Mouse (Mus musculus) neural tube, embryonic 15.5 days (tissue): Measurements from ENCODE around the gene Bsn. TPM values are rescaled to one million over a fixed set of nuclear protein-coding genes. Genes with fewer than 3 reads are reported as not detected.
"Not testable (repeated sequence)": the region's sequence is repeated elsewhere in the genome, so short reads cannot be mapped to it uniquely, and the experiment has no call there.

Experiments
- ATAC-seq: fragments of 200-750 bp; cut with Nextera tagmentation; 2 replicates; pipeline ENCODE4 v1.8.0; 2017; ENCODE audit warnings: mild to moderate bottlenecking, moderate TSS enrichment, moderate library complexity; ENCODE audit not compliant: low FRiP score
- H3K27ac ChIP-seq: fragments of 300-500 bp; sonication (generic); replicated peaks from 2 replicates; pipeline ENCODE4 v1.5.1; 2015; ENCODE audit warnings: mild to moderate bottlenecking, inconsistent platforms
- H3K27me3 ChIP-seq: fragments of 300-500 bp; sonication (generic); replicated peaks from 2 replicates; pipeline ENCODE4 v1.6.1; 2015; ENCODE audit warnings: inconsistent platforms
- H3K36me3 ChIP-seq: fragments of 300-500 bp; sonication (generic); 2 replicates; pipeline ENCODE4 v1.6.1; 2015; ENCODE audit warnings: inconsistent platforms
- H3K4me1 ChIP-seq: fragments of 300-500 bp; sonication (generic); 2 replicates; pipeline ENCODE4 v1.6.1; 2015; ENCODE audit warnings: inconsistent platforms
- H3K4me2 ChIP-seq: fragments of 300-500 bp; sonication (generic); 2 replicates; pipeline ENCODE4 v1.6.1; 2015; ENCODE audit warnings: inconsistent platforms, mild to moderate bottlenecking, moderate library complexity
- H3K4me3 ChIP-seq: fragments of 300-500 bp; sonication (generic); replicated peaks from 2 replicates; pipeline ENCODE4 v1.5.1; 2015; ENCODE audit warnings: mild to moderate bottlenecking, inconsistent platforms
- H3K9ac ChIP-seq: fragments of 300-500 bp; sonication (generic); replicated peaks from 2 replicates; pipeline ENCODE4 v1.6.1; 2015; ENCODE audit warnings: mild to moderate bottlenecking, inconsistent platforms
- H3K9me3 ChIP-seq: fragments of 300-500 bp; sonication (generic); replicated peaks from 2 replicates; pipeline ENCODE4 v1.6.1; 2016; ENCODE audit warnings: inconsistent platforms
- WGBS: fragments of 180-500 bp; shearing (Covaris S2); methylation state at CpG from one replicate; pipeline ENCODE4 v1.1.7; 2015; ENCODE audit warnings: mixed read lengths; 5-methylcytosine and 5-hydroxymethylcytosine counted together
- polyA plus RNA-seq: library from polyadenylated mRNA; unstranded; fragments of >200 nt; fragmentation: Nextera tagmentation; extraction: Ambion mirVana; gene quantifications from 2 replicates; pipeline ENCODE4 v1.2.1, GENCODE M21; 2015

The Bsn gene
- polyA plus RNA-seq, 1 experiment from 2014 or later, result 9.7 TPM

- H3K4me2 ChIP-seq, result no peak overlapping the region
- H3K36me3 ChIP-seq, result peaks cover 26% of the 10 kb centered on the region
- no peaks in the 10 kb centered on the region for H3K4me1 ChIP-seq
- ATAC-seq, result no peak
- 47% methylated on average over 1 of the region's 1 CpGs for WGBS
- H3K27me3 ChIP-seq, result no peaks in the 10 kb centered on the region
- H3K27ac ChIP-seq, result no peak overlapping the region
- H3K4me3 ChIP-seq, result no peak overlapping the region
- H3K9me3 ChIP-seq, result no peaks in the 10 kb centered on the region
- H3K9ac ChIP-seq, result no peak overlapping the region
These were observed 54.0 kb downstream of the Bsn start for GRCm38 (mm10) chr9:108136225-108136624.

GRCm38 (mm10) chr9:108135679-108136078 is 54.5 kb downstream of the Bsn start:
- not testable (repeated sequence) for ATAC-seq, H3K27ac ChIP-seq, H3K9ac ChIP-seq, H3K9me3 ChIP-seq, H3K4me1 ChIP-seq, H3K4me2 ChIP-seq, H3K4me3 ChIP-seq, H3K27me3 ChIP-seq
- H3K36me3 ChIP-seq, result peaks cover 26% of the 10 kb centered on the region
- 98% methylated on average over 3 of the region's 3 CpGs for WGBS

- no peaks in the 10 kb centered on the region for H3K4me1 ChIP-seq
- no peak overlapping the region for H3K9ac ChIP-seq
- ATAC-seq, result no peak
- 93% methylated on average over 1 of the region's 1 CpGs for WGBS
- H3K27me3 ChIP-seq, result no peaks in the 10 kb centered on the region
- H3K4me3 ChIP-seq, result no peak overlapping the region
- no peak overlapping the region for H3K4me2 ChIP-seq
- H3K9me3 ChIP-seq, result no peaks in the 10 kb centered on the region
- no peak overlapping the region for H3K27ac ChIP-seq
- peaks cover 17% of the 10 kb centered on the region for H3K36me3 ChIP-seq
These were observed 56.7 kb downstream of the Bsn start for GRCm38 (mm10) chr9:108133478-108133877.

- Histone ChIP-seq H3K9ac (no peak overlapping the region), H3K4me2 (no peak overlapping the region), H3K36me3 (peaks cover 8% of the 10 kb centered on the region), H3K9me3 (no peaks in the 10 kb centered on the region), H3K27ac (no peak overlapping the region), H3K4me3 (no peak overlapping the region), H3K27me3 (no peaks in the 10 kb centered on the region), H3K4me1 (no peaks in the 10 kb centered on the region)
- ATAC-seq, result no peak
- 94% methylated on average over 3 of the region's 3 CpGs for whole genome bisulfite sequencing
These were observed 57.8 kb downstream of the Bsn start for GRCm38 (mm10) chr9:108132373-108132772.

GRCm38 (mm10) chr9:108131502-108131901 is 58.7 kb downstream of the Bsn start:
- peaks cover 5% of the 10 kb centered on the region for H3K36me3 ChIP-seq
- H3K4me3 ChIP-seq, result no peak overlapping the region
- H3K4me1 ChIP-seq, result no peaks in the 10 kb centered on the region
- no peaks in the 10 kb centered on the region for H3K9me3 ChIP-seq
- ATAC-seq, result no peak
- H3K9ac ChIP-seq, result no peak overlapping the region
- WGBS, result 92% methylated on average over 5 of the region's 5 CpGs
- H3K27me3 ChIP-seq, result no peaks in the 10 kb centered on the region
- no peak overlapping the region for H3K27ac ChIP-seq
- no peak overlapping the region for H3K4me2 ChIP-seq

GRCm38 (mm10) chr9:108129042-108129948 is 60.9 kb downstream of the Bsn start:
- H3K9me3 ChIP-seq, result no peaks in the 10 kb centered on the region
- no peak overlapping the region for H3K27ac ChIP-seq
- 83% methylated on average over 13 of the region's 13 CpGs for WGBS
- ATAC-seq, result no peak
- no peak overlapping the region for H3K4me2 ChIP-seq
- no peaks in the 10 kb centered on the region for H3K4me1 ChIP-seq
- no peaks in the 10 kb centered on the region for H3K27me3 ChIP-seq
- H3K9ac ChIP-seq, result no peak overlapping the region
- H3K4me3 ChIP-seq, result no peak overlapping the region
- H3K36me3 ChIP-seq, result peaks cover 18% of the 10 kb centered on the region

- H3K9ac ChIP-seq, result no peak overlapping the region
- no peak overlapping the region for H3K4me2 ChIP-seq
- no peaks in the 10 kb centered on the region for H3K4me1 ChIP-seq
- peaks cover 19% of the 10 kb centered on the region for H3K36me3 ChIP-seq
- H3K9me3 ChIP-seq, result no peaks in the 10 kb centered on the region
- 87% methylated on average over 11 of the region's 11 CpGs for WGBS
- H3K4me3 ChIP-seq, result no peak overlapping the region
- no peak overlapping the region for H3K27ac ChIP-seq
- no peak for ATAC-seq
- no peaks in the 10 kb centered on the region for H3K27me3 ChIP-seq
These were observed 61.9 kb downstream of the Bsn start for GRCm38 (mm10) chr9:108128248-108128647.

- H3K36me3 ChIP-seq, result peaks cover 26% of the 10 kb centered on the region
- no peak overlapping the region for H3K27ac ChIP-seq
- H3K27me3 ChIP-seq, result no peaks in the 10 kb centered on the region
- H3K9me3 ChIP-seq, result no peaks in the 10 kb centered on the region
- H3K4me1 ChIP-seq, result no peaks in the 10 kb centered on the region; the same call in 1 of the 2 replicates
- no peak overlapping the region for H3K4me2 ChIP-seq
- H3K9ac ChIP-seq, result no peak overlapping the region
- no peak overlapping the region for H3K4me3 ChIP-seq
- ATAC-seq, result no peak
- 80% methylated on average over 17 of the region's 17 CpGs for WGBS
These were observed 63.6 kb downstream of the Bsn start for GRCm38 (mm10) chr9:108126436-108127180.

DNA sequence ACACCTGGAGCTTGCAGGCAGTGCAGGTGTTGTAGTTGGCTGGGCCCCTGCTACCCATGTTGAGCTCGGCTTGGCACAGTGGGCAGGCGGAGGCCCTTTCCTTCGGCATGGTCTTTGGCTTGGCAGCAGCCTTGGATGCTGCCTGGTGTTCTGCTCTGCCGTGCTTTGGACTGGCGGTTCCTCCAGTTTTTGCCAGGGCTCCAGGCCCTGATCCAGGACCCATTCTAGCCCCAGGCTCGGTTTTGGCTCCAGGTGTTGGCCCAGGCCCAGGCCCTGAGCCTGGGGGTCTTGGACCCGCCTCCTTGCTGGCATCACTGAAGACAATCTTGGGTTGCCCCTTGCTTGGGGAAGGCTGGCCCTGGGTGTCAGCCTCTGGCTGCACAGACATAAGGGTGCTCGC is 64.5 kb downstream of the Bsn start:
- 88% methylated on average over 8 of the region's 8 CpGs for WGBS
- H3K4me3 ChIP-seq, result no peak overlapping the region
- no peaks in the 10 kb centered on the region for H3K27me3 ChIP-seq
- H3K4me2 ChIP-seq, result no peak overlapping the region
- no peak for ATAC-seq
- H3K27ac ChIP-seq, result no peak overlapping the region
- peaks cover 26% of the 10 kb centered on the region for H3K36me3 ChIP-seq
- no peaks in the 10 kb centered on the region; the same call in 1 of the 2 replicates for H3K4me1 ChIP-seq
- H3K9me3 ChIP-seq, result no peaks in the 10 kb centered on the region
- H3K9ac ChIP-seq, result no peak overlapping the region

- Histone ChIP-seq H3K9ac (no peak overlapping the region), H3K4me3 (no peak overlapping the region), H3K9me3 (no peaks in the 10 kb centered on the region), H3K36me3 (peaks cover 26% of the 10 kb centered on the region), H3K27me3 (no peaks in the 10 kb centered on the region), H3K27ac (no peak overlapping the region), H3K4me2 (no peak overlapping the region), H3K4me1 (no peaks in the 10 kb centered on the region; the same call in 1 of the 2 replicates)
- 79% methylated on average over 4 of the region's 4 CpGs for WGBS
- no peak for ATAC-seq
These were observed 66.3 kb downstream of the Bsn start for GRCm38 (mm10) chr9:108123916-108124315.

- Histone ChIP-seq H3K9me3 (no peaks in the 10 kb centered on the region), H3K27me3 (no peaks in the 10 kb centered on the region), H3K4me3 (no peak overlapping the region), H3K4me2 (no peak overlapping the region), H3K36me3 (peaks cover 30% of the 10 kb centered on the region), H3K9ac (no peak overlapping the region), H3K27ac (no peak overlapping the region), H3K4me1 (no peaks in the 10 kb centered on the region; the same call in 1 of the 2 replicates)
- 87% methylated on average over 10 of the region's 10 CpGs for WGBS
- ATAC-seq, result no peak
These were observed 68.8 kb downstream of the Bsn start for GRCm38 (mm10) chr9:108121170-108121969.
